Mouse (Mus musculus): ENCODE measurements around the gene Stat3.

Stat3 gene

DNA sequence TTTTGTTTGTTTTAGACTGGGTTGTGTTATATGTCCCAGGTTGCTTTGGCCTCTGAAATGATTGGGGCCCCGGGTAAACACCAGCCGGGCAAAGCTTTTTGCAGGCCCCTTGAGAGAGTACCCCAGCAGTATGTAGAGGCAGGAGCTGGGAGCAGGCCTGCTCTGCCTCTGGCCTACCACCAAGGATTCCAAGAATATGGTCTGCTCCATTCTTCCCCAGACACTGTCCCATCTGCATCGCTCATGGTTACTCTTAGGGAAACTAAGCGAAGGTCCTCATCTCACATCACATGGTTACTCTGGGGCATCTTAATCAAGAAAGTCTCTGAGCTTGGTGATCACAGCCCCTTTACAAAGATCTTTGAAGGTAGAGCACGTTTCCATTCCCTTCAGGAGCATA is 29.2 kb upstream of the Stat3 start:
- H3K36me3 ChIP-seq (ENCODE audit: insufficient read depth, low read length) = no peaks in the 10 kb centered on the region
- peaks cover 97% of the 10 kb centered on the region for H3K27me3 ChIP-seq (ENCODE audit: insufficient read depth, low read length)
- peak overlapping the region; percentile 83 for H3K4me3 ChIP-seq (replicated peaks; ENCODE audit: low read length)
- no peaks in the 10 kb centered on the region for H3K9me3 ChIP-seq (ENCODE audit: low read length)
- TF ChIP-seq POU5F1 (IDR thresholded peaks at IDR 0.05; ENCODE audit: borderline replicate concordance, low read length) (no peak), NANOG (IDR thresholded peaks at IDR 0.05; ENCODE audit: borderline replicate concordance, low read length) (no peak), CTCF (conservative IDR thresholded peaks at IDR 0.05; ENCODE audit: low read length) (no peak)
- peaks cover 48% of the 10 kb centered on the region for H3K4me1 ChIP-seq (replicated peaks; ENCODE audit: low read depth, low read length)

GRCm38 (mm10) chr11:100967881-100968420 is 28.6 kb upstream of the Stat3 start:
- Histone ChIP-seq H3K27me3 (ENCODE audit: insufficient read depth, low read length) (peaks cover 93% of the 10 kb centered on the region), H3K4me3 (replicated peaks; ENCODE audit: low read length) (no peak overlapping the region), H3K36me3 (ENCODE audit: insufficient read depth, low read length) (no peaks in the 10 kb centered on the region), H3K9me3 (ENCODE audit: low read length) (no peaks in the 10 kb centered on the region), H3K4me1 (replicated peaks; ENCODE audit: low read depth, low read length) (peaks cover 53% of the 10 kb centered on the region)
- no peak for TF ChIP-seq POU5F1 (IDR thresholded peaks at IDR 0.05; ENCODE audit: borderline replicate concordance, low read length)
- TF ChIP-seq NANOG (IDR thresholded peaks at IDR 0.05; ENCODE audit: borderline replicate concordance, low read length) = no peak
- no peak for TF ChIP-seq CTCF (conservative IDR thresholded peaks at IDR 0.05; ENCODE audit: low read length)

GRCm38 (mm10) chr11:100967376-100967775 is 28.0 kb upstream of the Stat3 start:
- TF ChIP-seq POU5F1 (IDR thresholded peaks at IDR 0.05; ENCODE audit: borderline replicate concordance, low read length) = no peak
- TF ChIP-seq CTCF (conservative IDR thresholded peaks at IDR 0.05; ENCODE audit: low read length) = no peak
- TF ChIP-seq NANOG (IDR thresholded peaks at IDR 0.05; ENCODE audit: borderline replicate concordance, low read length) = no peak
- peaks cover 87% of the 10 kb centered on the region for H3K27me3 ChIP-seq (ENCODE audit: insufficient read depth, low read length)
- no peaks in the 10 kb centered on the region for H3K9me3 ChIP-seq (ENCODE audit: low read length)
- H3K36me3 ChIP-seq (ENCODE audit: insufficient read depth, low read length) = no peaks in the 10 kb centered on the region
- no peak overlapping the region for H3K4me3 ChIP-seq (replicated peaks; ENCODE audit: low read length)
- peaks cover 59% of the 10 kb centered on the region for H3K4me1 ChIP-seq (replicated peaks; ENCODE audit: low read depth, low read length)

DNA sequence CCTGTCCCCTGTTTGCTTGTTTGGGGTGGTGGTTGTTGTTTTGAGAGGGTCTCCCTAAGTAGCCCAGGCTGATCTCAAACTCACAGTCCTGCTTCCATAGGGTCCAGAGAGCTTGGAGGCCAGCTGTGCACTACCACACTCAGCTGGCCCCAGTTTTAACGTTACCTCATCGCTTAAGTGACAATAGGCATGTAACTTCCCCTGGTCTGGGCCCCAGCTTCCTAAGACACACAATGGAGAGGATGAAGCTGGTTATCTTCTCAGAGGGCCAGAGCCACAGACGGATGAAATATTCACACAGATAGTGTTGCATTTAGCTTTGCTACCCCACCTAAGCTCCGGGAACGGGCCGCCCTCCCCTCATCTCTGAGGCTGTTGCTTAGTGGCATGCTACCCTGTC is 26.4 kb upstream of the Stat3 start:
- Histone ChIP-seq H3K4me3 (replicated peaks; ENCODE audit: low read length) (no peak overlapping the region), H3K36me3 (ENCODE audit: insufficient read depth, low read length) (no peaks in the 10 kb centered on the region), H3K27me3 (ENCODE audit: insufficient read depth, low read length) (peaks cover 72% of the 10 kb centered on the region), H3K4me1 (replicated peaks; ENCODE audit: low read depth, low read length) (peaks cover 60% of the 10 kb centered on the region), H3K9me3 (ENCODE audit: low read length) (no peaks in the 10 kb centered on the region)
- TF ChIP-seq POU5F1 (IDR thresholded peaks at IDR 0.05; ENCODE audit: borderline replicate concordance, low read length) (no peak), NANOG (IDR thresholded peaks at IDR 0.05; ENCODE audit: borderline replicate concordance, low read length) (no peak), CTCF (conservative IDR thresholded peaks at IDR 0.05; ENCODE audit: low read length) (no peak)

DNA sequence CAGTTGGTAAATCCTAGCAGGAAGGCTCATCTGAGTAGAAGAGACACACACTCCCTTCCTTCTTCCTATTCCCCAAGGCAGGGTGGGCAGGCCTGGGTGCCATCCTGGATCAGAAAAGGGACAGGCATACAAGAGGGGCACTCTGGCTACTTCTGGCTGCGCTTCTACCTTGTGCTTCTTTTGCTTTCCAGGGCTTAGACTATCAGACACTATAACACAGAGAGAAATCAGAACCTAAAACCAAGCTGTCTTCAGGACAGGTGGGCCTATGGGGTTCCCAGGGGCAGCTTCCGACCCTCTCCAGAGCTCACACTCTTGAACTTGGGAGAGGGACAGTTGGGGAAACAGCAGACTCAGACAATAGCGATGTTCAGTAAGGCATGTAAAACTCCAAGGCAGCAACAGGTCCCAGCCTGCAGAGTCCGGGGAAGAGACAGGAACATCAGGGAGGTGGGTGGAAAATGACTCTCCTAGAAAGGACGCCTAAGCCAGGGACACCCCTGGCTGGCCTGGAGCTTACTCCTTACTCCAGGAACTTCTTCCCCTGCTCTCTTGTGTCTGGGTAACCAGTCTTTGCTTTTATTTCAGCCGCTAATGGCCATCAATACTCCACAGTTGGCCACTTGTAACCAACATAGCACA is 25.7 kb upstream of the Stat3 start:
- TF ChIP-seq POU5F1 (IDR thresholded peaks at IDR 0.05; ENCODE audit: borderline replicate concordance, low read length) (no peak), NANOG (IDR thresholded peaks at IDR 0.05; ENCODE audit: borderline replicate concordance, low read length) (no peak), CTCF (conservative IDR thresholded peaks at IDR 0.05; ENCODE audit: low read length) (no peak)
- Histone ChIP-seq H3K4me1 (replicated peaks; ENCODE audit: low read depth, low read length) (peaks cover 63% of the 10 kb centered on the region), H3K4me3 (replicated peaks; ENCODE audit: low read length) (no peak overlapping the region), H3K27me3 (ENCODE audit: insufficient read depth, low read length) (peaks cover 66% of the 10 kb centered on the region), H3K36me3 (ENCODE audit: insufficient read depth, low read length) (no peaks in the 10 kb centered on the region), H3K9me3 (ENCODE audit: low read length) (no peaks in the 10 kb centered on the region)

DNA sequence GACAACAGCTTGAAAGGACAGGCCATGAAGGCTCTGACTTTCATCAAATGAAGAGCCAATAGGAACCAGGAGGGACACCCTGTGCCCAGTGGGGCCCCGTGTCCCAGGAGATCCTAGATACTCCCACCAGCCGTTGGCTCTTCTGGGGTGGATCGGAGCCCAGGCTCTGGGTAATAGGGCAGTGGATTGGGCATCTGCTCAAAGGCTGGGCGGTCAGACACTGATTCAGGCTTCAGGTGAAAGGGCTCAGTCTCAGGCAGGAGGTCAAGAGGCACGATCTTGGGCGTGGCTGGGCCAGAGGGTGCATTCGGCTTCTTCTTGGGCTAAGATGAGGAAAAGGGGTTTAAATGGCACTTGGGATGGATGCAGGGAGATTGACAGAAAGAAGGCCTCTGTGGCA is 24.8 kb upstream of the Stat3 start:
- no peak for TF ChIP-seq NANOG (IDR thresholded peaks at IDR 0.05; ENCODE audit: borderline replicate concordance, low read length)
- no peak for TF ChIP-seq CTCF (conservative IDR thresholded peaks at IDR 0.05; ENCODE audit: low read length)
- TF ChIP-seq POU5F1 (IDR thresholded peaks at IDR 0.05; ENCODE audit: borderline replicate concordance, low read length) = no peak
- Histone ChIP-seq H3K4me1 (replicated peaks; ENCODE audit: low read depth, low read length) (peaks cover 65% of the 10 kb centered on the region), H3K36me3 (ENCODE audit: insufficient read depth, low read length) (no peaks in the 10 kb centered on the region)

GRCm38 (mm10) chr11:100963647-100964046 is 24.3 kb upstream of the Stat3 start:
- H3K4me3 ChIP-seq (replicated peaks; ENCODE audit: low read length) = no peak overlapping the region
- TF ChIP-seq POU5F1 (IDR thresholded peaks at IDR 0.05; ENCODE audit: borderline replicate concordance, low read length) (no peak), NANOG (IDR thresholded peaks at IDR 0.05; ENCODE audit: borderline replicate concordance, low read length) (no peak), CTCF (conservative IDR thresholded peaks at IDR 0.05; ENCODE audit: low read length) (no peak)
- H3K27me3 ChIP-seq (ENCODE audit: insufficient read depth, low read length) = peaks cover 63% of the 10 kb centered on the region

More for the DNA sequence above, 24.8 kb upstream of the Stat3 start:
- Histone ChIP-seq H3K27me3 (ENCODE audit: insufficient read depth, low read length) (peaks cover 63% of the 10 kb centered on the region), H3K4me3 (replicated peaks; ENCODE audit: low read length) (no peak overlapping the region), H3K9me3 (ENCODE audit: low read length) (no peaks in the 10 kb centered on the region)

DNA sequence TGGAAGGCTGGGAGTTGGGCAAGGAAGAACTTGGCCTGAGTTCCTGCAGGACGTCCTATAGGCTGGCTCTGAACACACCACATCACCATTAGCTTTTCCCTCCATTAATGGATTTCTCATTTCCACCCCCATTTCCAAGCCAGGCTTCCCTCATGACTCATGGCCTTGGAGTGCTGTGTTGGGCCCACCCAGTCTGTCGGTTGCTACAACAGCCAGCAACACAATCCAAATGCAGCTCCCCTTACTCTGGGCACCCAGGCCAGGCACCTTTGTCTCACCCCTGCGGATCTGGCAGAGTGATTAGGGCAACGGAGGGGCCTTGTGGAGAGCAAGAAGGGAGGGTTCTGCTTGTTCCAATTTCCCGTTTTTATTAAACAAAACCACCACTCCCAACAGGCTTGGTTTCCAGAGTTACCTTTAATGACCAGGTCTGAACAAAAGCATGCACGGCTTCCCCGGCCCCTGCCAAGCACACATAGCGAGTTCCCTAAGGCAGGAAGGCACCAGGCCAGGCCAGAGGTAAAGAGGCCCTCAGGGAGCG is 23.1 kb upstream of the Stat3 start:
- TF ChIP-seq NANOG (IDR thresholded peaks at IDR 0.05; ENCODE audit: borderline replicate concordance, low read length) = no peak
- TF ChIP-seq POU5F1 (IDR thresholded peaks at IDR 0.05; ENCODE audit: borderline replicate concordance, low read length) = no peak
- Histone ChIP-seq H3K9me3 (ENCODE audit: low read length) (no peaks in the 10 kb centered on the region), H3K36me3 (ENCODE audit: insufficient read depth, low read length) (no peaks in the 10 kb centered on the region; the same call in 1 of the 2 replicates), H3K4me1 (replicated peaks; ENCODE audit: low read depth, low read length) (peaks cover 75% of the 10 kb centered on the region), H3K4me3 (replicated peaks; ENCODE audit: low read length) (0 out of 2 replicates have a peak overlapping the region, but pooled peaks have one; percentile 13), H3K27me3 (ENCODE audit: insufficient read depth, low read length) (peaks cover 61% of the 10 kb centered on the region)

More at GRCm38 (mm10) chr11:100963647-100964046, 24.3 kb upstream of the Stat3 start:
- no peaks in the 10 kb centered on the region; the same call in 1 of the 2 replicates for H3K36me3 ChIP-seq (ENCODE audit: insufficient read depth, low read length)
- peaks cover 65% of the 10 kb centered on the region for H3K4me1 ChIP-seq (replicated peaks; ENCODE audit: low read depth, low read length)
- no peaks in the 10 kb centered on the region for H3K9me3 ChIP-seq (ENCODE audit: low read length)

All from E14TG2a.4 (cell line).